Mouse (Mus musculus) spleen, postnatal 0 days (tissue): ENCODE data around the gene Akt2. TPM values are rescaled to one million over a fixed set of nuclear protein-coding genes. Genes with fewer than 3 reads are reported as not detected.

Experiments
- polyA plus RNA-seq: library from polyadenylated mRNA; unstranded; fragments of >200 nt; fragmentation: Nextera tagmentation; extraction: Ambion mirVana; gene quantifications from 2 replicates; pipeline ENCODE4 v1.2.1, GENCODE M21; 2015

Akt2 gene
- polyA plus RNA-seq: 30.8 and 37.9 TPM in 2 replicates

GRCm38 (mm10) chr7:27591266-27592216 lies at the start of gene Akt2:
Akt2 (plus strand) TSS chr7:27591552.

GRCm38 (mm10) chr7:27552931-27553513 lies 38.3 kb upstream of the Akt2 start, which contains the start of the genes Pld3 and 2310022A10Rik:
Pld3 (minus strand) TSS chr7:27553218.
2310022A10Rik (plus strand) TSS chr7:27553233.

DNA sequence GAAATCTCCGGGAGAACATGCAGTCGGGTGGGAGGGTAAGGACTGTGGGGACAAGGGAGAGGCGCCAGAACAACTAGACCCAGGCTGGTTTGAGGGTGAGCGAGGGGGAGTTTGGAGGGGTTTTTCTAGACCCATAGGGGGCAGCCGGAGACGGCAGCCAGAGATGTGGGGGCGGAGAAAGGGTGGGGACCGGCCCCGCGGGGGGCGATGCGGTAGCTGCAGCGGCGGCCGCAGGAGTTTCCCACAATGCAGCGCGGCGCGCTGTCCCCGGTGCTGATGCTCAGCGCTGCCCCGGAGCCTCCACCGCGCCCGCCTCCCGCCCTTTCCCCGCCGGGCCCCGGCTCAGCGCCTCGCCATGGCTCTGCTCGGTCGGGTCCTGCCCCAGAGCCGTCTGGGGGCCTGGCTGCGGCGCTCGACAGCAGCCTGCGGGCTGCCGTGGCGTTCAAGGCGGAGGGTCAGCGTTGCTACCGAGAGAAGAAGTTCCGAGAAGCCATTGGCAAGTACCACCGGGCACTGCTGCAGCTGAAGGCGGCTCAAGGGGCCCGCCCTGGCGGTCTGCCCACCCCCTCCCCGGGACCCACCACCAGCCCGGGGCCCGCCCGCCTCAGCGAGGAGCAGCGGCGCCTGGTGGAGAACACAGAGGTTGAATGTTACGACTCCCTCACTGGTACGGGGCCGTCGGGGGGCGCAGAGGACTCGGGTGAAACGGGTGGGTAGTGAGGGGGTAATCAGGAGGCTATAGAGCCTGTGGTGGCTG lies 62.5 kb downstream of the Akt2 start, which contains the start of gene Ttc9b:
Ttc9b (plus strand) TSS at position 235 of the 757 bp plus-strand sequence.

DNA sequence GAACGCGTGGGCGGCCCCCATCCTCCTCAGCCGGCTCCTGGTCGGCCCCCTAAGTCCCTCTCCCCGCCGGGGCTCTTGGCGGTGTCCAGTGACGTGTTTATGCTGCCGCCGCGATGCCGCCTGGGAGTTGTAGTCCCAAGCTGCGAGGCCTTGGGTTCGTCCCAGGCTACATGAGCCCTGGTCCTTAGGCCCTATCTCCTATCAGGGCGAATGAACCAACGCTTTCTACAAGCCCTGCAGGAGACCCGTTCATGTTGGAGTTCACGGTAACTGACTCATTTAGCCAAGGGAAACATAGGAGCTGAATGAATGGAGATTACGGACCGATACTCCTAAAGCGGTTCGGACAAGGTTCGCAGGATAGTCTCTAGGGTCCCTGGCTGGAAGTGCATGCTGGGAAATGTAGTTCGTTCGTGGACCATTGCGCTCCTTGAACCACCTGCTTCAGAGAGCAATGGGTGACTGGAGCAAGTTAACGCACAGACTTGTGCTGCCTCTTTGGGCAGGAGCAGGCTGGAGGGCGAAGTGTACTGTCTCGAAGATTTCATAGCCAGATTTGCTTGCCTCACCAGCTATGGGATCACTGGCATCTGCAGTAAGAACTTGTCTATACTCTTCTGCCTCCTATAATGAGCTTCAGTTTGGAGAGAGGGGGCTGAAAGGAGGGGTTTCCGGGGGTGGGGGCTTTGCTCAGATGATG lies 83.3 kb downstream of the Akt2 start, which contains the start of gene Map3k10:
Map3k10 (minus strand) TSS at position 77 of the 700 bp plus-strand sequence.

DNA sequence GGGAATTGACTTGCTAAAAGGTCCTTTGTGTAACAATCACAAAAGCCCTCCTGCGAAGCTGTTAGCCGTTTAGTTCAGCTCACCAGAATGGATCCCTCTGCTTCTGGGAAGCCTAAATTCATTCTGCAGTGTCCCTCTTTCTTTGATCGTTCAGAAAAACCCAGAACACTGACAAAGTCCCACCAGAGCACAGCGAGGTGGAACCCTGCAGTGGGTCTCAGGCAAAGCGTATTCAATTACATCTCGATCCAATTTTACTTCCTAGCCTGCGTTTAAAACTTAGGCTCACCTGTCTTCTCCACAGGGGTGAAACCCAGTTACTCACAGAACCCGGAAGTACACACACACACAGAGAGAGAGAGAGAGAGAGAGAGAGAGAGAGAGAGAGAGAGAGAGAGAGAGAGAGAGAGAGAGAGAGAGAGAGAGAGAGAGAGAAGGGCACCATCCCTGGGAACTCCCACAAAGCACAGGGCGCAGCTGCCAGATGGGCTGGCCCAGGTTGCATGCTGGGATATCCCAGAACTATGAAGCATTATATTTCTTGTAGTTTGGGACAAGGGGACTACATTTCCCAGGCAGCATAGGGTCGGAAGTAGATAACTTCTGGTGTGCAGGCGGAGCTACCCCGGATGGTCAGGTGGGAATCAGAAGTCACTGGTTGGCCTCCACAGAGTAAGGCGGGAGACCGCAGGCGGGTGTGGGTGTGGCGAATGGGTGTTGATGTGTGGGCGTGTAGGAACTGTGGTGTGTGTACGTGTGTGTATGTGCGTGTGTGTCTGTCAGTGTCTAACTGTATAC lies 97.7 kb downstream of the Akt2 start, which contains the start of gene Zfp607b:
Zfp607b (plus strand) TSS at position 526 of the 798 bp plus-strand sequence.

Other genes with a start within 250 kb of the Akt2 start
- gene Shkbp1, start 235.5 kb upstream of the Akt2 start, polyA plus RNA-seq: 26.0 and 29.5 TPM in 2 replicates
- gene Gm20479, start 234.1 kb upstream of the Akt2 start, polyA plus RNA-seq: 0.32 TPM in 1 of 2 replicates, not detected in the other
- gene Sptbn4, start 143.9 kb upstream of the Akt2 start, polyA plus RNA-seq: 0.23 and 0.32 TPM in 2 replicates
- gene Blvrb, start 143.6 kb upstream of the Akt2 start, polyA plus RNA-seq: 895 and 1,052 TPM in 2 replicates
- 29.5 and 31.1 TPM in 2 replicates for gene Sertad3, start 117.8 kb upstream of the Akt2 start, polyA plus RNA-seq
- 20.9 and 25.9 TPM in 2 replicates for gene Sertad1, start 104.6 kb upstream of the Akt2 start, polyA plus RNA-seq
- 1.2 and 1.3 TPM in 2 replicates for gene Prx, start 92.2 kb upstream of the Akt2 start, polyA plus RNA-seq
- 0.41 and 0.47 TPM in 2 replicates for gene Hipk4, start 68.3 kb upstream of the Akt2 start, polyA plus RNA-seq
- gene Pld3, start 38.3 kb upstream of the Akt2 start, polyA plus RNA-seq: 58.0 and 62.8 TPM in 2 replicates
- gene 2310022A10Rik, start 38.3 kb upstream of the Akt2 start, polyA plus RNA-seq: 19.0 and 20.5 TPM in 2 replicates
- gene Ttc9b, start 62.4 kb downstream of the Akt2 start, polyA plus RNA-seq: not detected in 2 replicates
- 2.3 and 3.5 TPM in 2 replicates for gene Map3k10, start 83.0 kb downstream of the Akt2 start, polyA plus RNA-seq
- 1.4 and 2.1 TPM in 2 replicates for gene Zfp607b, start 97.8 kb downstream of the Akt2 start, polyA plus RNA-seq
- gene Zfp60, start 139.8 kb downstream of the Akt2 start, polyA plus RNA-seq: 5.5 and 6.4 TPM in 2 replicates
- gene Zfp626, start 215.6 kb downstream of the Akt2 start, polyA plus RNA-seq: 2.0 TPM in 2 replicates
- 2.0 and 2.4 TPM in 2 replicates for gene Zfp59, start 247.1 kb downstream of the Akt2 start, polyA plus RNA-seq